Comparison of ENCODE assay signal across 8 mouse cellular contexts in the genomic region with DNA sequence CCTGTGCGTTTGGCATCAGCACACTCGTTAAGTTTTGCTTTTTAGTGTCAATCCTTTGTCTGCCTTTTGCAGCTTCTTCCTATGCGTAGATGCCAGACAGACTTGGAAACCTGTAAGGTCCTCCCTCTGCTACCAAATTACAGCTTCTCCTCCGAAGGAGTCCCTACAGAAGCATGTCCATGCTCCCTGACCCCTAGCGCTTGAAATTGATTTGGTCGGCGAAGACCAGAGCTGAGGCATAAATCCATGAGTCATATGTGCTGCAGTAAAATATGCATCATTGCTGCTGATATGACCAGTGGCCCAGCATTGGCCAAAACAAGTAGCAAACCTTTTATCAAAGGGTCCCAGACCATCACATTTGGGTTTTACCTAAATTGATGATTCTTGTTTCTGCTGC. TPM values are rescaled to one million over a fixed set of nuclear protein-coding genes. Genes with fewer than 3 reads are reported as not detected.
DNase-seq lines count a peak whose midpoint lies in the region; ATAC-seq and TF ChIP-seq lines count a peak whose summit lies in the region.

No protein-coding gene starts in this region.

- no peaks in the 10 kb centered on the region for H3K9me3 ChIP-seq in hindbrain, embryonic 14.5 days (ENCODE audit: control insufficient read depth, low read length)
- H3K9me3 ChIP-seq in midbrain, embryonic 15.5 days = no peaks in the 10 kb centered on the region

- TF ChIP-seq POLR2A in cerebellum, adult 2 months (IDR thresholded peaks at IDR 0.05; ENCODE audit: borderline replicate concordance, insufficient read depth, low read length) = no peak
- no peak for TF ChIP-seq POLR2A in testis, adult 2 months (IDR thresholded peaks at IDR 0.05; ENCODE audit: control insufficient read depth, low read depth, low read length)

- H3K4me2 ChIP-seq in hindbrain, embryonic 14.5 days (replicated peaks) = peak overlapping the region; percentile 97
- peak overlapping the region; percentile 89 for H3K4me2 ChIP-seq in midbrain, embryonic 15.5 days

- no peaks in the 10 kb centered on the region; the same call in 1 of the 2 replicates for H3K36me3 ChIP-seq in testis, adult 2 months (ENCODE audit: control insufficient read depth, insufficient read depth, low read length)
- 0 out of 2 replicates have a peak, but pooled peaks cover 4% of the 10 kb centered on the region for H3K36me3 ChIP-seq in hindbrain, embryonic 14.5 days (replicated peaks; ENCODE audit: control insufficient read depth, insufficient read depth)
- no peaks in the 10 kb centered on the region for H3K36me3 ChIP-seq in midbrain, embryonic 15.5 days (replicated peaks)

- H3K27ac ChIP-seq in cerebellum, adult 2 months (ENCODE audit: insufficient read depth, low read length) = no peak overlapping the region
- H3K27ac ChIP-seq in testis, adult 2 months (ENCODE audit: control insufficient read depth, insufficient read depth, low read depth, low read length) = peak overlapping the region; percentile 85
- H3K27ac ChIP-seq in hindbrain, embryonic 14.5 days = peak overlapping the region; percentile 92; the same call in 1 of the 2 replicates
- H3K27ac ChIP-seq in midbrain, embryonic 15.5 days = peak overlapping the region; percentile 88

- no peak for DNase-seq in cerebellum, adult 2 months
- DNase-seq in cerebellum, postnatal 14 days = no peak
- no peak for DNase-seq in testis, postnatal 10 days (ENCODE audit: low spot score)
- DNase-seq in hindbrain, embryonic 14.5 days (ENCODE audit: low spot score) = peak; percentile 26
- no peak for DNase-seq in left cerebral cortex, adult 9 months (ENCODE audit: low spot score in 2 of 2)
- DNase-seq in ovary, postnatal 36 days (ENCODE audit: low spot score) = no peak

- WGBS in cerebellum, adult 2 months = 2% methylated on average over 7 of the region's 7 CpGs
- 12% methylated on average over 7 of the region's 7 CpGs for WGBS in hindbrain, embryonic 14.5 days
- WGBS in midbrain, embryonic 15.5 days = 10% methylated on average over 7 of the region's 7 CpGs

- H3K9ac ChIP-seq in hindbrain, embryonic 14.5 days = peak overlapping the region; percentile 89
- H3K9ac ChIP-seq in midbrain, embryonic 15.5 days = peak overlapping the region; percentile 78

- H3K4me1 ChIP-seq in cerebellum, adult 2 months (ENCODE audit: control insufficient read depth, insufficient read depth, low read length) = 0 out of 2 replicates have a peak, but pooled peaks cover 2% of the 10 kb centered on the region
- H3K4me1 ChIP-seq in testis, adult 2 months (ENCODE audit: control insufficient read depth, insufficient read depth, low read length) = peaks cover 6% of the 10 kb centered on the region
- peaks cover 37% of the 10 kb centered on the region for H3K4me1 ChIP-seq in hindbrain, embryonic 14.5 days (replicated peaks; ENCODE audit: control insufficient read depth, insufficient read depth, low read length)
- H3K4me1 ChIP-seq in midbrain, embryonic 15.5 days = peaks cover 47% of the 10 kb centered on the region

- no peak for TF ChIP-seq CTCF in cerebellum, adult 2 months (IDR thresholded peaks at IDR 0.05; ENCODE audit: borderline replicate concordance, insufficient read depth, low read depth, low read length)
- TF ChIP-seq CTCF in testis, adult 2 months (IDR thresholded peaks at IDR 0.05; ENCODE audit: control insufficient read depth, insufficient read depth, insufficient replicate concordance, low read depth, low read length) = no peak

- peak overlapping the region; percentile 80 for H3K4me3 ChIP-seq in cerebellum, adult 2 months (replicated peaks; ENCODE audit: insufficient read depth, low read depth, low read length)
- H3K4me3 ChIP-seq in testis, adult 2 months (ENCODE audit: control insufficient read depth, low read depth, low read length) = peak overlapping the region; percentile 89
- peak overlapping the region; percentile 70 for H3K4me3 ChIP-seq in hindbrain, embryonic 14.5 days (replicated peaks; ENCODE audit: low read length)
- peak overlapping the region; percentile 78 for H3K4me3 ChIP-seq in midbrain, embryonic 15.5 days

- no peaks in the 10 kb centered on the region for H3K27me3 ChIP-seq in cerebellum, adult 2 months (ENCODE audit: control insufficient read depth, insufficient read depth, low read length)
- no peaks in the 10 kb centered on the region for H3K27me3 ChIP-seq in testis, adult 2 months (ENCODE audit: control insufficient read depth, insufficient read depth, low read length)
- H3K27me3 ChIP-seq in hindbrain, embryonic 14.5 days (ENCODE audit: control insufficient read depth, insufficient read depth, low read length) = no peaks in the 10 kb centered on the region
- no peaks in the 10 kb centered on the region for H3K27me3 ChIP-seq in midbrain, embryonic 15.5 days (replicated peaks)

- no peak for ATAC-seq in hindbrain, embryonic 14.5 days (ENCODE audit: low FRiP score)
- ATAC-seq in midbrain, embryonic 15.5 days (replicated peaks) = no peak

RNA-seq across cellular contexts. Expression of a gene that starts 1.0 kb away (rescaled TPM):
- 21.2 and 21.5 TPM in 2 replicates for polyA plus RNA-seq in cerebellum, adult 2 months (2012; rRNA removed)
- 20.7 and 21.5 TPM in 2 replicates for polyA plus RNA-seq in testis, adult 2 months (2012; rRNA removed)
- 18.0 and 21.5 TPM in 2 replicates for polyA plus RNA-seq in hindbrain, embryonic 14.5 days (2014; fragmentation: Nextera tagmentation; extraction: Ambion mirVana)
- polyA plus RNA-seq in midbrain, embryonic 15.5 days (2015; fragmentation: Nextera tagmentation; extraction: Ambion mirVana) = 18.5 and 22.6 TPM in 2 replicates

RNA-seq across cellular contexts. Expression of a gene that starts 1.5 kb away (rescaled TPM):
- 207 TPM in 2 replicates for polyA plus RNA-seq in cerebellum, adult 2 months (2012; rRNA removed)
- 496 and 501 TPM in 2 replicates for polyA plus RNA-seq in testis, adult 2 months (2012; rRNA removed)
- polyA plus RNA-seq in hindbrain, embryonic 14.5 days (2014; fragmentation: Nextera tagmentation; extraction: Ambion mirVana) = 566 and 602 TPM in 2 replicates
- polyA plus RNA-seq in midbrain, embryonic 15.5 days (2015; fragmentation: Nextera tagmentation; extraction: Ambion mirVana) = 586 and 601 TPM in 2 replicates

RNA-seq across cellular contexts. Expression of a gene that starts 21.0 kb away (rescaled TPM):
- polyA plus RNA-seq in cerebellum, adult 2 months (2012; rRNA removed) = 35.3 and 38.8 TPM in 2 replicates
- 10.2 TPM in 2 replicates for polyA plus RNA-seq in testis, adult 2 months (2012; rRNA removed)
- polyA plus RNA-seq in hindbrain, embryonic 14.5 days (2014; fragmentation: Nextera tagmentation; extraction: Ambion mirVana) = 58.8 and 62.9 TPM in 2 replicates
- polyA plus RNA-seq in midbrain, embryonic 15.5 days (2015; fragmentation: Nextera tagmentation; extraction: Ambion mirVana) = 67.6 and 73.2 TPM in 2 replicates

RNA-seq across cellular contexts. Expression of a gene that starts 29.1 kb away (rescaled TPM):
- not detected in 2 replicates for polyA plus RNA-seq in cerebellum, adult 2 months (2012; rRNA removed)
- not detected in 2 replicates for polyA plus RNA-seq in testis, adult 2 months (2012; rRNA removed)
- polyA plus RNA-seq in hindbrain, embryonic 14.5 days (2014; fragmentation: Nextera tagmentation; extraction: Ambion mirVana) = not detected in 2 replicates
- not detected in 2 replicates for polyA plus RNA-seq in midbrain, embryonic 15.5 days (2015; fragmentation: Nextera tagmentation; extraction: Ambion mirVana)

RNA-seq across cellular contexts. Expression of a gene that starts 50.0 kb away (rescaled TPM):
- 32.9 and 33.8 TPM in 2 replicates for polyA plus RNA-seq in cerebellum, adult 2 months (2012; rRNA removed)
- polyA plus RNA-seq in testis, adult 2 months (2012; rRNA removed) = 0.37 and 0.52 TPM in 2 replicates
- polyA plus RNA-seq in hindbrain, embryonic 14.5 days (2014; fragmentation: Nextera tagmentation; extraction: Ambion mirVana) = 10.3 and 12.7 TPM in 2 replicates
- 11.4 and 11.5 TPM in 2 replicates for polyA plus RNA-seq in midbrain, embryonic 15.5 days (2015; fragmentation: Nextera tagmentation; extraction: Ambion mirVana)
